Mouse (Mus musculus) embryonic facial prominence, embryonic 15.5 days (tissue): ENCODE measurements around the gene Tmem141. TPM values are rescaled to one million over a fixed set of nuclear protein-coding genes. Genes with fewer than 3 reads are reported as not detected.

Experiments
- ATAC-seq: fragments of 200-750 bp; cut with Nextera tagmentation; 2 replicates; pipeline ENCODE4 v1.8.0; 2017; ENCODE audit warnings: low read depth, moderate TSS enrichment; ENCODE audit not compliant: insufficient number of reproducible peaks, low FRiP score, low TSS enrichment
- H3K27ac ChIP-seq: fragments of 300-500 bp; sonication (generic); replicated peaks from 2 replicates; pipeline ENCODE4 v1.5.1; 2015; ENCODE audit warnings: mild to moderate bottlenecking, inconsistent platforms
- H3K27me3 ChIP-seq: fragments of 300-500 bp; sonication (generic); 2 replicates; pipeline ENCODE4 v1.6.1; 2015; ENCODE audit warnings: inconsistent platforms
- H3K36me3 ChIP-seq: fragments of 300-500 bp; sonication (generic); 2 replicates; pipeline ENCODE4 v1.6.1; 2015; ENCODE audit warnings: mild to moderate bottlenecking, inconsistent platforms
- H3K4me1 ChIP-seq: fragments of 300-500 bp; sonication (generic); 2 replicates; pipeline ENCODE4 v1.6.1; 2015; ENCODE audit warnings: inconsistent platforms
- H3K4me2 ChIP-seq: fragments of 300-500 bp; sonication (generic); replicated peaks from 2 replicates; pipeline ENCODE4 v1.6.1; 2015; ENCODE audit warnings: mild to moderate bottlenecking, inconsistent platforms
- H3K4me3 ChIP-seq: fragments of 300-500 bp; sonication (generic); replicated peaks from 2 replicates; pipeline ENCODE4 v1.5.1; 2015; ENCODE audit warnings: mild to moderate bottlenecking, inconsistent platforms
- H3K9ac ChIP-seq: fragments of 300-500 bp; sonication (generic); 2 replicates; pipeline ENCODE4 v1.6.1; 2015; ENCODE audit warnings: inconsistent platforms
- H3K9me3 ChIP-seq: fragments of 300-500 bp; sonication (generic); replicated peaks from 2 replicates; pipeline ENCODE4 v1.6.1; 2016; ENCODE audit warnings: inconsistent platforms
- WGBS: fragments of 180-500 bp; shearing (Covaris S2); methylation state at CpG from one replicate; pipeline ENCODE4 v1.1.7; 2015; 5-methylcytosine and 5-hydroxymethylcytosine counted together
- polyA plus RNA-seq: library from polyadenylated mRNA; unstranded; fragments of >200 nt; fragmentation: Nextera tagmentation; extraction: Ambion mirVana; gene quantifications from 2 replicates; pipeline ENCODE4 v1.2.1, GENCODE M21; 2015

The Tmem141 gene
- polyA plus RNA-seq, 1 experiment from 2014 or later: 28.6 TPM

DNA sequence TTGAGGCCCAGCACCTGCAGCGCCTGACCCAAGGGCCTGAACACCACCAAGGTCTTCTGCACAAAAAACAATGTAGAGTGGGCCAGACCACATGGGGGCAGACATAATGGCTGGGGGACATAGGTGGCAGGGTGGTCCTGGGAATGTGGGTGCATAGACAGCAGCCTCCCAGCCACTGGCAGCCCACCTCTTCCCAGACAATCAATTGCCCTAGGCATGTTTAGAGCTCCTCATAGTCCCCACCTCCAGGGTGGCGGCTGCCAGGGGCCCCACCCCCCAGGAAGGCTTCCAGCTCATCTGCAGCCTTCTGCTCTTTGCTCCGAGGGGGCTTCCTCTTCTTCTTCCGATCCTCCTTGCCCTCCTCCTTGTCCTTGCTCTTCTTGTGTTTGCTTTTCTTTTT is 38.2 kb downstream of the Tmem141 start:
- Histone ChIP-seq H3K36me3 (peaks cover 52% of the 10 kb centered on the region), H3K9ac (no peak overlapping the region), H3K9me3 (no peaks in the 10 kb centered on the region), H3K4me2 (no peak overlapping the region), H3K27me3 (peaks cover 29% of the 10 kb centered on the region), H3K27ac (no peak overlapping the region), H3K4me1 (peaks cover 46% of the 10 kb centered on the region), H3K4me3 (no peak overlapping the region)
- WGBS: 50% methylated on average over 4 of the region's 4 CpGs
- no peak for ATAC-seq

DNA sequence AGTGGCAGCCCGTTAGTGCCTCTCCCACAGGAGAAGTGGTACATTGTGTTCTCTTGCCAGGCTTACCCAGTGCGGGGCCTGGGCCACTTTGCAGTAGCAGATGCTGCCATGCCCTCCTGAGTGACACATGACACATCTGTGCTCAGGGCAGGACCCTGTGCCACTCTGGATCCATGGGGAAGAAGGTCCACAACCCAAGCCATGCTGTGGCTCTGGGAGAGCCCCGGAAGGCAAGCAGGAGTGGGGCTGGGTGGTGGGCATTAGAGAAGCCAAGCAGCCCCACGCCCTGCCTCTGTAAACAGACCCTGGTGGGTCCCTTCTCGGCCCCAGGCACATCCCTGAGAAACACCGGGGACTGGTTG is 38.7 kb downstream of the Tmem141 start:
- Histone ChIP-seq H3K4me2 (no peak overlapping the region), H3K4me1 (peaks cover 50% of the 10 kb centered on the region), H3K27me3 (peaks cover 34% of the 10 kb centered on the region), H3K27ac (no peak overlapping the region), H3K36me3 (peaks cover 47% of the 10 kb centered on the region), H3K9me3 (no peaks in the 10 kb centered on the region), H3K9ac (no peak overlapping the region), H3K4me3 (no peak overlapping the region)
- 68% methylated on average over 6 of the region's 6 CpGs for WGBS
- no peak for ATAC-seq

DNA sequence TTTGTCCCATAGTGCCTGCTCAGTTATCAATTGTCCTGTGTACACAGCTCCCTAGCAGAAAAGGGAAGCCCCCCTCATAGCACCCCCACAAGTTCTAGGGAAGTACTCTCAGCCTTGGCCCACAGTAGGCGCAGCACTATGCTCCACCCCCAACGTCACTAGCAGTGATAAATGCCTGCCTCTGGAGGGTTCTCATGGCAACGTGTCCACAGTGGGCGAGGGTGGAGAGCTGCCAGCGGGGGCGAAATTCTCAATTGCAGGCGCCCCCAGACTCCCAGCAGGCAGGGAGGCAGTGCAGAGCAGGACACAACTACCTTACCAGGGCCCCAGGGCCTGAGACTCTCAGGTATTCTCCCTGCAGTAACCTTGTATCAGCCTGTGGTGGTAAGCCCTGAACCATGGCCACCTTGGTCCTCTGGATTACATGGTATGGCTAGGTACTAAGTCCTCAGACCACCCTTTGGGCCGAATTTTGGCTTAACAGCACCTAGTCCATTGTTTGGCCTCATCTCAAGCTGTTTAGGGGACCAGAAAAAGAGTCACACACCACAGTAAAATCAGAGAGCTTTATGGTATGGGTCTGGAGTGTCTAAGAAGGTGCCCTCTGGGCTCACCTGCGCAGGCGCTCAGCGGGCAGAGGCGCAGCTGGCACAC is 39.2 kb downstream of the Tmem141 start:
- Histone ChIP-seq H3K27ac (no peak overlapping the region), H3K9ac (no peak overlapping the region), H3K4me2 (no peak overlapping the region), H3K27me3 (peaks cover 39% of the 10 kb centered on the region), H3K4me3 (no peak overlapping the region), H3K4me1 (peaks cover 56% of the 10 kb centered on the region), H3K9me3 (no peaks in the 10 kb centered on the region), H3K36me3 (peaks cover 42% of the 10 kb centered on the region)
- no peak for ATAC-seq
- WGBS: 54% methylated on average over 12 of the region's 12 CpGs

- Histone ChIP-seq H3K36me3 (peaks cover 35% of the 10 kb centered on the region), H3K4me1 (peaks cover 62% of the 10 kb centered on the region), H3K27ac (no peak overlapping the region), H3K9me3 (no peaks in the 10 kb centered on the region), H3K4me3 (no peak overlapping the region), H3K27me3 (peaks cover 46% of the 10 kb centered on the region), H3K4me2 (peak overlapping the region; percentile 78), H3K9ac (no peak overlapping the region)
- ATAC-seq: no peak
- 36% methylated on average over 6 of the region's 6 CpGs for WGBS
Measured at GRCm38 (mm10) chr2:25581901-25582301, 39.9 kb downstream of the Tmem141 start.

DNA sequence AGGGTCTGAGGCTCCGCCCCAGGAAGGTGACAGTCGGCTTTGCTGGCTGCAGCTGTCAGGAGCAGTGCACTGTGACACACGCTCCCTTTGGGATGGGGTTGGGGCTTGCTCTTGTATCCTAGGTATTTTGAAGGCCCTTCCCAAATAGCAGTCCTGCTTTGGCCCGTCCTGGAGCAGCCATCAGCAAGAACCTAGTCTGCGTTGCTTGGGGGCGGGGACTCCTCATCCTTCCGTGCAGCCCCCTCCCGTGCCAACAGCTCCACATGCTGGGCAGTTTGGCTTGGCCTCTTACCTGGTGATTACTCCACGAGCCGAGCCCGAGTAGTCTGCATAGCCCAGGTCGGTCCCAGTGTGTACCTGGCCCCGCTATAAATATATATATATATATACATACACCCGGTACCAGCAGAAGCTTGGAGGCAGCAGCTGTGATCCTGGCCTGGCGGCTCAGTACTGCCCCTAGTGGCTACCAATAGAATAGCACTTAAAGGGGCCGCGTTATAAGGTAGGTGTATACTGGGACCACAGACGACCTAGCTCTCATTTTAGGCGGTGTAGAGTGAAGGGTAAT is 40.4 kb downstream of the Tmem141 start, which contains the start of gene Ajm1:
TSS of gene Ajm1 (minus strand) at position 464 of the 571 bp plus-strand sequence.
- Histone ChIP-seq H3K4me1 (peaks cover 64% of the 10 kb centered on the region), H3K27ac (no peak within 1 kb of the TSS), H3K9ac (peak within 1 kb of the TSS; percentile 12; the same call in 1 of the 2 replicates), H3K9me3 (no peaks in the 10 kb centered on the region), H3K4me2 (peak within 1 kb of the TSS; percentile 78), H3K27me3 (peaks cover 51% of the 10 kb centered on the region), H3K36me3 (peaks cover 31% of the 10 kb centered on the region), H3K4me3 (peak within 1 kb of the TSS; percentile 41)
- peak; percentile 66 for ATAC-seq
- 5% methylated on average over 19 of the region's 19 CpGs for WGBS

DNA sequence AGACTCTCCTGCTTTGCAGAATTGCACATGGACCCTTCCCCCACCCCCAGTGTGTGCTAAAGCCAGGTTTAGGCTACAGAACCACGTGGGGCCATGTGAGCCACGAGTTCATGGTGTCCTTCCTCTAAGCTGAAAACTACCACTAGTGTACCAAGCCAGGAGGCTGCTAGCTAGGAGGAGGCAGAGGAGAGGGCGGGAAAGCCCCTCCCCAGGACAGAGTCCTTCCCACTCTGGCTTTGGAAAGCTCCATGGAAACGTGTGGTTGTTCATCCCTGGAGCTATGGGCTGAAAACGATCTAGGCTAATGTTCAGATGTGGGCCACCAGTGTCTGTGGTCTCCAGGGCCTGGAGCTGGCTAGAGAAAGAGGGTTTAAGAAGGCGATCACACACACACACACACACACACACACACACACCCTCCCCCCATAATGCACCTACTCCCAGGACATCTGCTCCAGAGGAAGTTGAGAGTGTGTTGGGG is 41.1 kb downstream of the Tmem141 start:
- Histone ChIP-seq H3K4me2 (peak overlapping the region; percentile 78), H3K27me3 (peaks cover 56% of the 10 kb centered on the region), H3K4me1 (peaks cover 69% of the 10 kb centered on the region), H3K9me3 (no peaks in the 10 kb centered on the region), H3K4me3 (0 out of 2 replicates have a peak overlapping the region, but pooled peaks have one; percentile 41), H3K9ac (no peak overlapping the region), H3K27ac (no peak overlapping the region), H3K36me3 (peaks cover 27% of the 10 kb centered on the region)
- ATAC-seq: no peak
- WGBS: 39% methylated on average over 6 of the region's 6 CpGs

GRCm38 (mm10) chr2:25579737-25580460 is 41.9 kb downstream of the Tmem141 start:
- Histone ChIP-seq H3K9ac (no peak overlapping the region), H3K9me3 (no peaks in the 10 kb centered on the region), H3K4me2 (peak overlapping the region; percentile 46), H3K27me3 (peaks cover 56% of the 10 kb centered on the region), H3K4me3 (peak overlapping the region; percentile 27), H3K27ac (no peak overlapping the region), H3K36me3 (peaks cover 23% of the 10 kb centered on the region), H3K4me1 (peaks cover 73% of the 10 kb centered on the region)
- 6% methylated on average over 27 of the region's 27 CpGs for WGBS
- ATAC-seq: no peak

- Histone ChIP-seq H3K27me3 (peaks cover 56% of the 10 kb centered on the region), H3K27ac (no peak overlapping the region), H3K4me3 (peak overlapping the region; percentile 27), H3K4me1 (peaks cover 76% of the 10 kb centered on the region), H3K9ac (no peak overlapping the region), H3K36me3 (peaks cover 15% of the 10 kb centered on the region), H3K9me3 (no peaks in the 10 kb centered on the region), H3K4me2 (peak overlapping the region; percentile 46)
- WGBS: 5% methylated on average over 77 of the region's 77 CpGs
- no peak for ATAC-seq
Measured at GRCm38 (mm10) chr2:25578796-25579736, 42.7 kb downstream of the Tmem141 start.

DNA sequence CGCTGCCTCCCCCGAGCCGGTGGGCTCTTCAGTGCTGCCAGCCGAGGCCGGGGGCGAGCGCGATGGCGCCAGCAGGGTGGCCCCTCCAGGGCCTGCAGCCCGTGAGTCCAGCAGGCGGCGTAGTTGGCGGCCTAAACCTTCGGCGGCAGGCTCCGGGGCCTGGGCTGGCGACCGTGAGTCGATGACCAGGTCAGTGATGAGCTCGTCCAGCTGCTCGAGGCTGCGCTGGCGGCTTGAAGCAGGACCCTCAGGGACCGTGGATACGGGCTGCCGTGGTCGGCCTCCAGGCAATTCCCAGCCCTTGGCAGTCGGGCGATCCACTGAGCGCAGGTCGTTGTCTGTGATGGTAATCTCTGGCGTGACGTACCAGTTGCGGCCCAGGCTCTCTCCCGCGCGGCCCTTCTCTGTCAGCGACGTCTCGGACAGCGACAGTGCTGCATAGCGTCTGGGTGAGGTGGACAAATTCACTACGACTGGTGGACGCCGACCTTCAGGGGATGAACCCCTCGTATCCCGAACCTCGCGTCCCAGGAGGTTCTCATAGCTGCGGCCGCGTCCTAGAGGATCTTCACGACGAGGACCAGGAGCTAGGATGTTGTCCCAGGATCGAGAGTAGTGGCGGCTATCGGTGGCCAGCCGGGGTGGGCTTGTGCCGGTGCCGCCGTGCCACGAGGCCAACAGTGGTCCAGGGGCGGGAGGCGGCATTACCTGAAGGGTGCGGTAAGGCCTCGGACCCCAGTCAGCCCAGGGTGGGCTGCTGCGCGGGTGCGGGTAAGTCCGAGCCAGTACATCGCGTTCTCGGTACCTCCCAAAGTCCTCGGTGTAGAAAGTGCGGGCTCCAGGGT is 43.6 kb downstream of the Tmem141 start:
- Histone ChIP-seq H3K4me2 (peak overlapping the region; percentile 46), H3K27me3 (peaks cover 56% of the 10 kb centered on the region), H3K4me3 (peak overlapping the region; percentile 27), H3K36me3 (peaks cover 6% of the 10 kb centered on the region; the same call in 1 of the 2 replicates), H3K4me1 (peaks cover 84% of the 10 kb centered on the region), H3K9ac (no peak overlapping the region), H3K9me3 (no peaks in the 10 kb centered on the region), H3K27ac (no peak overlapping the region)
- no peak for ATAC-seq
- 7% methylated on average over 75 of the region's 75 CpGs for WGBS
